ENCODE assay signal across 12 mouse cellular contexts in the genomic region with DNA sequence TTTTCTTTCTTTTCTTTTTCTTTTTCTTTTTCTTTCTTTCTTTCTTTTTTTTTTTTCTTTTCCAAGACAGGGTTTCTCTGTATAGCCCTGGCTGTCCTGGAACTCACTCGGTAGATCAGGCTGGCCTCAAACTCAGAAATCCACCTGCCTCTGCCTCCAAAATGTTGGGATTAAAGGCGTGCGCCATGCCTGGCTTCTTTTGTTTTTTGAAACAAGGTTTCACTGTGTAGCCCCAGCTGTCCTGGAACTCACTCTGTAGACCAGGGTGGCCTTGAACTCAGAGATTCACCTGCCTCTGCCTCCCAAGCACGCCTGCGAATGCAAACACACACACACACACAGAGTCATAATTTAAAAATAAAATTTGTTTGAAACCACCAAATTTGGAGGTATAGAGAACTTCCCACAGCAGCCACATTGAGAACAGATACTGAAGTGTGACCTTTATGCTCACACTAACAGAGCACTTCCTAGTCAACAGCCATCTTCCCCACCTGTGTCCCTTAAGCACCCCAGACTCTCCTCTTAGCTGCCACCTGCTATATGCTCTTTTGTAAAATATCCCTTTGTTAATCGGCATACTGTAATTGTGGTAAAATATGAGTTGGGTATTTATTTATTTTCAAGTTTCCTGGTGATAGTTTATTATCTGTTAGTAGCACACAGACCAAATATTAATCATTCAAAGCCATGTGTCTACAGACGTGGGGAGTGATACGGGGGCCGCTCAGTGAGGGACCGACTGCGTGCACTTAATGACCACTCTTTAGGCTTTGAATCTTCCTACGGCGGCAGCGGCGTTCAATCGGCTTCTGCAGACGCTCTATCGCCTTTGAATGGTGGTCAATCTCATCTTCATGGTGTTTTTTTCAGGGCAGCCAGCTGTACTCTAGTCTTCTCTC. TPM values are rescaled to one million over a fixed set of nuclear protein-coding genes. Genes with fewer than 3 reads are reported as not detected.
DNase-seq lines count a peak whose midpoint lies in the region; ATAC-seq and TF ChIP-seq lines count a peak whose summit lies in the region.
"Had no signal": no experiment of that assay in that cellular context is flagged by ENCODE, and none has a peak within 500 bp of the region (broad histone marks: within the 10 kb centered on the region; RNA-seq: fewer than 3 reads in every experiment).

No protein-coding gene starts in this region.

- no peak overlapping the region for H3K9ac ChIP-seq in lung, embryonic 16.5 days (ENCODE audit: low read length)
- H3K9ac ChIP-seq in intestine, postnatal 0 days (ENCODE audit: low read depth, low read length) = no peak overlapping the region

- no peaks in the 10 kb centered on the region for H3K9me3 ChIP-seq in lung, embryonic 16.5 days (ENCODE audit: control insufficient read depth, low read length)
- H3K9me3 ChIP-seq in intestine, postnatal 0 days (ENCODE audit: control insufficient read depth) = no peaks in the 10 kb centered on the region
- H3K9me3 ChIP-seq: hindbrain, embryonic 10.5 days; megakaryocyte, embryonic 14.5 days had no signal

- TF ChIP-seq POLR2A in lung, adult 2 months (IDR thresholded peaks at IDR 0.05; ENCODE audit: borderline replicate concordance, extremely low read depth, low read depth, low read length) = no peak
- no peak for TF ChIP-seq POLR2A in bone marrow, adult 2 months (IDR thresholded peaks at IDR 0.05; ENCODE audit: borderline replicate concordance, control insufficient read depth, low read depth, low read length)

- no peak for TF ChIP-seq CTCF in lung, adult 2 months (IDR thresholded peaks at IDR 0.05; ENCODE audit: insufficient read depth, low read length)
- no peak for TF ChIP-seq CTCF in bone marrow, adult 2 months (IDR thresholded peaks at IDR 0.05; ENCODE audit: control insufficient read depth, insufficient read depth, low read length)
- no peak for TF ChIP-seq CTCF in intestine, postnatal 0 days (IDR thresholded peaks at IDR 0.05; ENCODE audit: low read depth)

- 0 out of 2 replicates have a peak overlapping the region, but pooled peaks have one; percentile 2 for H3K4me2 ChIP-seq in lung, embryonic 16.5 days (ENCODE audit: low read depth, low read length)
- 0 out of 2 replicates have a peak overlapping the region, but pooled peaks have one; percentile 2 for H3K4me2 ChIP-seq in intestine, postnatal 0 days (replicated peaks; ENCODE audit: low read depth)

- no peaks in the 10 kb centered on the region; the same call in 1 of the 2 replicates for H3K4me1 ChIP-seq in lung, embryonic 16.5 days (replicated peaks; ENCODE audit: control insufficient read depth, insufficient read depth, low read length)
- H3K4me1 ChIP-seq in lung, adult 2 months (ENCODE audit: control insufficient read depth, insufficient read depth, low read length) = no peaks in the 10 kb centered on the region
- H3K4me1 ChIP-seq in bone marrow, adult 2 months (ENCODE audit: control insufficient read depth, insufficient read depth, low read length) = peaks cover 9% of the 10 kb centered on the region
- H3K4me1 ChIP-seq in intestine, postnatal 0 days (replicated peaks; ENCODE audit: control insufficient read depth, insufficient read depth, low read length) = no peaks in the 10 kb centered on the region

- peak overlapping the region; percentile 25; the same call in 1 of the 2 replicates for H3K27ac ChIP-seq in lung, embryonic 16.5 days (ENCODE audit: low read length)
- H3K27ac ChIP-seq in bone marrow, adult 2 months (ENCODE audit: control insufficient read depth, insufficient read depth, low read depth, low read length, poor library complexity) = peak overlapping the region; percentile 77
- 0 out of 2 replicates have a peak overlapping the region, but pooled peaks have one; percentile 50 for H3K27ac ChIP-seq in intestine, postnatal 0 days (ENCODE audit: low read depth, low read length)
- H3K27ac ChIP-seq: hindbrain, embryonic 10.5 days had no signal

- no peak overlapping the region for H3K4me3 ChIP-seq in lung, embryonic 16.5 days (ENCODE audit: low read length)
- H3K4me3 ChIP-seq in lung, adult 2 months (replicated peaks; ENCODE audit: extremely low read depth, low read depth, low read length) = no peak overlapping the region
- peak overlapping the region; percentile 28 for H3K4me3 ChIP-seq in bone marrow, adult 2 months (replicated peaks; ENCODE audit: control insufficient read depth, low read depth, low read length)
- no peak overlapping the region for H3K4me3 ChIP-seq in intestine, postnatal 0 days (ENCODE audit: low read depth, low read length)
- H3K4me3 ChIP-seq: hindbrain, embryonic 10.5 days had no signal

- no peaks in the 10 kb centered on the region for H3K36me3 ChIP-seq in lung, embryonic 16.5 days (ENCODE audit: control insufficient read depth, insufficient read depth, low read length)
- H3K36me3 ChIP-seq in intestine, postnatal 0 days (ENCODE audit: control insufficient read depth, insufficient read depth) = no peaks in the 10 kb centered on the region
- no peaks in the 10 kb centered on the region for H3K36me3 ChIP-seq in splenic B cell, adult 2 months (ENCODE audit: control insufficient read depth, insufficient read depth, low read length, poor library complexity, severe bottlenecking)
- H3K36me3 ChIP-seq: hindbrain, embryonic 10.5 days had no signal

- H3K27me3 ChIP-seq in lung, embryonic 16.5 days (ENCODE audit: control insufficient read depth, insufficient read depth, low read depth, low read length) = no peaks in the 10 kb centered on the region
- H3K27me3 ChIP-seq in intestine, postnatal 0 days (replicated peaks; ENCODE audit: control insufficient read depth, insufficient read depth, low read length) = no peaks in the 10 kb centered on the region
- H3K27me3 ChIP-seq in splenic B cell, adult 2 months (ENCODE audit: control insufficient read depth, insufficient read depth, low read length, poor library complexity, severe bottlenecking) = no peaks in the 10 kb centered on the region
- H3K27me3 ChIP-seq: Patski had no signal

- 74% methylated on average over 18 of the region's 18 CpGs for WGBS in lung, embryonic 16.5 days
- WGBS in lung, adult 2 months = 72% methylated on average over 18 of the region's 18 CpGs
- WGBS in bone marrow, adult 2 months = 64% methylated on average over 18 of the region's 18 CpGs
- WGBS in intestine, postnatal 0 days = 84% methylated on average over 18 of the region's 18 CpGs

- no peak for DNase-seq in lung, adult 2 months
- DNase-seq in splenic B cell, adult 2 months (ENCODE audit: low read depth, low spot score) = peak; percentile 60
- DNase-seq in retina, postnatal 1 day = no peak
- DNase-seq in right cerebral cortex, postnatal 14 days = no peak
- DNase-seq: adrenal gland, postnatal 14 days; kidney, postnatal 14 days had no signal

- no peak for ATAC-seq in lung, embryonic 16.5 days (ENCODE audit: low read depth)
- ATAC-seq in intestine, postnatal 0 days = no peak
- ATAC-seq: Patski had no signal

RNA-seq across cellular contexts. Expression of a gene that starts 5.2 kb away (rescaled TPM):
- 1.3 and 1.5 TPM in 2 replicates for polyA plus RNA-seq in lung, embryonic 16.5 days (2015; fragmentation: Nextera tagmentation; extraction: Ambion mirVana)
- 13.6 and 16.5 TPM in 2 replicates for polyA plus RNA-seq in lung, adult 2 months (2012; rRNA removed)
- polyA plus RNA-seq in bone marrow, adult 2 months (2011; ENCODE audit: insufficient read depth, insufficient read length, low replicate concordance, missing spikeins) = 10.5 and 22.4 TPM in 2 replicates
- polyA plus RNA-seq in intestine, postnatal 0 days (2015; fragmentation: Nextera tagmentation; extraction: Ambion mirVana) = 1.3 and 1.4 TPM in 2 replicates
- polyA plus RNA-seq: Patski had no signal

RNA-seq across cellular contexts. Expression of a gene that starts 33.3 kb away (rescaled TPM):
- 97.9 and 103 TPM in 2 replicates for polyA plus RNA-seq in lung, embryonic 16.5 days (2015; fragmentation: Nextera tagmentation; extraction: Ambion mirVana)
- 9.7 and 9.9 TPM in 2 replicates for polyA plus RNA-seq in lung, adult 2 months (2012; rRNA removed)
- 52.3 and 67.6 TPM in 2 replicates for polyA plus RNA-seq in bone marrow, adult 2 months (2011; ENCODE audit: insufficient read depth, insufficient read length, low replicate concordance, missing spikeins)
- 26.6 and 27.9 TPM in 2 replicates for polyA plus RNA-seq in intestine, postnatal 0 days (2015; fragmentation: Nextera tagmentation; extraction: Ambion mirVana)

RNA-seq across cellular contexts. Expression of a gene that starts 41.5 kb away (rescaled TPM):
- polyA plus RNA-seq in lung, embryonic 16.5 days (2015; fragmentation: Nextera tagmentation; extraction: Ambion mirVana) = 58.4 and 59.1 TPM in 2 replicates
- 20.9 and 29.9 TPM in 2 replicates for polyA plus RNA-seq in lung, adult 2 months (2012; rRNA removed)
- 43.5 and 50.2 TPM in 2 replicates for polyA plus RNA-seq in bone marrow, adult 2 months (2011; ENCODE audit: insufficient read depth, insufficient read length, low replicate concordance, missing spikeins)
- polyA plus RNA-seq in intestine, postnatal 0 days (2015; fragmentation: Nextera tagmentation; extraction: Ambion mirVana) = 16.8 and 18.5 TPM in 2 replicates

RNA-seq across cellular contexts. Expression of a gene that starts 44.4 kb away (rescaled TPM):
- polyA plus RNA-seq in lung, embryonic 16.5 days (2015; fragmentation: Nextera tagmentation; extraction: Ambion mirVana) = 6.0 and 6.2 TPM in 2 replicates
- 4.7 and 6.6 TPM in 2 replicates for polyA plus RNA-seq in lung, adult 2 months (2012; rRNA removed)
- 1.7 TPM in 1 of 2 replicates, not detected in the other for polyA plus RNA-seq in bone marrow, adult 2 months (2011; ENCODE audit: insufficient read depth, insufficient read length, low replicate concordance, missing spikeins)
- polyA plus RNA-seq in intestine, postnatal 0 days (2015; fragmentation: Nextera tagmentation; extraction: Ambion mirVana) = 2.9 TPM in 2 replicates

Comparison
In these comparisons a context has a peak if more than half of its experiments do, and no peak if none do; other contexts are left out.
1. H3K27ac ChIP-seq: peak in every context shown above with its lines; median percentile 77 in bone marrow, adult 2 months; 50 in intestine, postnatal 0 days; 25 in lung, embryonic 16.5 days.